Mouse (Mus musculus): Measurements from ENCODE around the gene R3hcc1l.

The R3hcc1l gene

GRCm38 (mm10) chr19:42540649-42541048, 22.1 kb downstream of the R3hcc1l start:
- no peak for DNase-seq (ENCODE audit: low read depth)

GRCm38 (mm10) chr19:42558701-42559100, 40.1 kb downstream of the R3hcc1l start:
- DNase-seq (ENCODE audit: low read depth) = no peak

GRCm38 (mm10) chr19:42561991-42562390, 43.4 kb downstream of the R3hcc1l start:
- no peak for DNase-seq (ENCODE audit: low read depth)

GRCm38 (mm10) chr19:42562981-42563380, 44.4 kb downstream of the R3hcc1l start:
- DNase-seq (ENCODE audit: low read depth) = no peak

- no peak for DNase-seq (ENCODE audit: low read depth)
Observed at GRCm38 (mm10) chr19:42563726-42564270, 45.2 kb downstream of the R3hcc1l start.

- no peak for DNase-seq (ENCODE audit: low read depth)
Observed at GRCm38 (mm10) chr19:42566283-42567019, 47.9 kb downstream of the R3hcc1l start.

GRCm38 (mm10) chr19:42567020-42567419, 48.5 kb downstream of the R3hcc1l start:
- no peak for DNase-seq (ENCODE audit: low read depth)

GRCm38 (mm10) chr19:42569076-42569475, 50.5 kb downstream of the R3hcc1l start:
- DNase-seq (ENCODE audit: low read depth) = no peak

- DNase-seq (ENCODE audit: low read depth) = no peak
Observed at GRCm38 (mm10) chr19:42571291-42571690, 52.7 kb downstream of the R3hcc1l start.

- no peak for DNase-seq (ENCODE audit: low read depth)
Observed at GRCm38 (mm10) chr19:42575317-42575716, 56.8 kb downstream of the R3hcc1l start.

- DNase-seq (ENCODE audit: low read depth) = no peak
Observed at GRCm38 (mm10) chr19:42576856-42577255, 58.3 kb downstream of the R3hcc1l start.

GRCm38 (mm10) chr19:42578631-42579030, 60.1 kb downstream of the R3hcc1l start:
- DNase-seq (ENCODE audit: low read depth) = no peak

GRCm38 (mm10) chr19:42580701-42581100, 62.1 kb downstream of the R3hcc1l start:
- no peak for DNase-seq (ENCODE audit: low read depth)

GRCm38 (mm10) chr19:42582811-42583370, 64.3 kb downstream of the R3hcc1l start:
- DNase-seq (ENCODE audit: low read depth) = no peak

- DNase-seq (ENCODE audit: low read depth) = no peak
Observed at GRCm38 (mm10) chr19:42583677-42584076, 65.1 kb downstream of the R3hcc1l start.

- DNase-seq (ENCODE audit: low read depth) = no peak
Observed at GRCm38 (mm10) chr19:42584188-42584587, 65.6 kb downstream of the R3hcc1l start.

- DNase-seq (ENCODE audit: low read depth) = no peak
Observed at GRCm38 (mm10) chr19:42587704-42588103, 69.1 kb downstream of the R3hcc1l start.

GRCm38 (mm10) chr19:42589246-42589645, 70.7 kb downstream of the R3hcc1l start:
- DNase-seq (ENCODE audit: low read depth) = no peak

- no peak for DNase-seq (ENCODE audit: low read depth)
Observed at GRCm38 (mm10) chr19:42591534-42591933, 73.0 kb downstream of the R3hcc1l start.

- no peak for DNase-seq (ENCODE audit: low read depth)
Observed at GRCm38 (mm10) chr19:42593456-42593855, 74.9 kb downstream of the R3hcc1l start.

- no peak for DNase-seq (ENCODE audit: low read depth)
Observed at GRCm38 (mm10) chr19:42595066-42595465, 76.5 kb downstream of the R3hcc1l start.

GRCm38 (mm10) chr19:42597286-42597685, 78.7 kb downstream of the R3hcc1l start:
- DNase-seq (ENCODE audit: low read depth) = no peak

GRCm38 (mm10) chr19:42597896-42598295, 79.3 kb downstream of the R3hcc1l start:
- DNase-seq (ENCODE audit: low read depth) = no peak

GRCm38 (mm10) chr19:42599891-42600290, 81.3 kb downstream of the R3hcc1l start:
- no peak for DNase-seq (ENCODE audit: low read depth)
